Mouse (Mus musculus): ENCODE measurements around the gene Cpb2. TPM values are rescaled to one million over a fixed set of nuclear protein-coding genes. Genes with fewer than 3 reads are reported as not detected.

The Cpb2 gene
- not detected in 2 replicates for total RNA-seq (2012; rRNA removed)
- polyA plus RNA-seq (2012; ENCODE audit: insufficient read depth in 1 of 2, insufficient read length in 2 of 2, low read depth in 1 of 2, low replicate concordance in 2 of 2, missing spikeins in 1 of 2), result not detected

DNA sequence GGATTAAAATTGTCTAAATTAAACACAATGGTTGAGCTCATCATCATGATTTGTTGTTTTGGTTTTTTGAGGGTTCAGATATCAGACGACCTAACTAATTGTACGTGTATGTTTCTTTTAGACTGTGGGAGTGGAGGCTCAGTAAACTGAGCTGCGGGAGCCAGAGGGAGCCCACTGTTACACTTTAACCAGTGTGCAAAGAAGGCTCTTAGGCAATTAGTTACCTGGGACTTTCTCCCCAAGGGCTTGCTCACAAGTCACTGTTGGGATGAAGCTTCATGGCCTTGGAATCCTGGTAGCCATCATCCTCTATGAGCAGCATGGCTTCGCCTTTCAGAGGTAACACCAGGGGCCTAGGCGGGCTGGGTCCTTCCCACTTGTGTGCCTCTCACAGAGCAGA, at the start of gene Cpb2:
Gene Cpb2, plus strand, starts transcription at position 201 of the 400 bp plus-strand sequence.
- Histone ChIP-seq H3K4me1 (ENCODE audit: control insufficient read depth in 1 of 2, insufficient read depth in 2 of 2, low read length in 2 of 2) (peaks cover 6 to 13% of the 10 kb centered on the region in 2 experiments; a peak in 3 of 4 replicates), H3K79me2 (ENCODE audit: control insufficient read depth, insufficient read depth, low read length, poor library complexity) (no peaks in the 10 kb centered on the region), H3K9ac (ENCODE audit: control insufficient read depth, low read depth, low read length, poor library complexity, severe bottlenecking) (no peak within 1 kb of the TSS), H3K27me3 (ENCODE audit: control insufficient read depth in 1 of 2, insufficient read depth in 2 of 2, low read length in 2 of 2) (peaks cover 0 to 2% of the 10 kb centered on the region in 2 experiments; a peak in 1 of 4 replicates), H3K27ac (ENCODE audit: control insufficient read depth, low read depth, low read length) (no peak within 1 kb of the TSS), H3K4me3 (ENCODE audit: control insufficient read depth in 1 of 2, insufficient read depth in 1 of 2, low read depth in 2 of 2, low read length in 2 of 2) (no peak within 1 kb of the TSS), H3K9me3 (replicated peaks; ENCODE audit: insufficient read depth, low read length) (no peaks in the 10 kb centered on the region), H3K36me3 (ENCODE audit: control insufficient read depth in 1 of 2, insufficient read depth in 2 of 2, low read length in 2 of 2) (peaks cover 0 to 15% of the 10 kb centered on the region in 2 experiments; a peak in 2 of 4 replicates)
- DNase-seq (ENCODE audit: low read depth, low spot score), result no peak
- TF ChIP-seq ZMIZ1 (IDR thresholded peaks at IDR 0.05; ENCODE audit: low read depth, low read length) (no peak), RAD21 (IDR thresholded peaks at IDR 0.05; ENCODE audit: low read depth, low read length) (no peak), CHD1 (IDR thresholded peaks at IDR 0.05; ENCODE audit: low read depth, low read length) (no peak), EP300 (IDR thresholded peaks at IDR 0.05; ENCODE audit: low read depth in 1 of 2, low read length in 2 of 2) (no peak), MAX (IDR thresholded peaks at IDR 0.05; ENCODE audit: low read length) (no peak), E2F4 (IDR thresholded peaks at IDR 0.05; ENCODE audit: borderline replicate concordance, low read depth, low read length) (no peak), TBP (IDR thresholded peaks at IDR 0.05; ENCODE audit: low read depth, low read length) (no peak), ETS1 (IDR thresholded peaks at IDR 0.05; ENCODE audit: low read depth, low read length) (no peak), NRF1 (IDR thresholded peaks at IDR 0.05; ENCODE audit: insufficient read depth, low read depth, low read length, poor library complexity, severe bottlenecking) (no peak), GATA1 (IDR thresholded peaks at IDR 0.05; ENCODE audit: low read depth, low read length) (no peak), HCFC1 (IDR thresholded peaks at IDR 0.05; ENCODE audit: low read depth, low read length) (no peak), SIN3A (IDR thresholded peaks at IDR 0.05; ENCODE audit: low read length) (no peak), CTCF (IDR thresholded peaks at IDR 0.05 in 2 of 3, conservative IDR thresholded peaks at IDR 0.05 in 1 of 3; ENCODE audit: control insufficient read depth in 1 of 3, insufficient read depth in 1 of 3, low read depth in 2 of 3, low read length in 3 of 3, poor library complexity in 1 of 3, severe bottlenecking in 1 of 3) (no peak)

DNA sequence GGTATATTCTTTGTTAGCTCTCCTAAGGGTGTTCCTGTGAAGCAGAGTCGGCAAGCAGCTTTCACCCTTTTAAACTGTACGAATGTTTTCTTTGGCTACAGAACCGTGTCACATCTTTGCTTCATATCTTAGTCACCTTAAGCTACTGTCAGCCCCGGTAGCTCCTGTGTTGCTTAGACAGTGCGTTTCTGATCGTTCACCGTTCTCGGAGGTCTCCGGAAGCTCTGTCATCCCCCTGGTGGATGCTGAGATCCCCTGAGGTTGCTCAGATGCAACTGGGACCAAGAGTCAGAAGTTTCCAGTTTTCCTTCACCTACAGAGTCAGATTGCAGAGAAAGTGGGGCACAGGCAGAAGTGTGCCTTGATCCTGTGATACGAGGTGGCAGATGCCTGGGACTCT, 49.7 kb upstream of the Cpb2 start:
- Histone ChIP-seq H3K9ac (ENCODE audit: control insufficient read depth, low read depth, low read length, poor library complexity, severe bottlenecking) (no peak overlapping the region), H3K27me3 (ENCODE audit: control insufficient read depth in 1 of 2, insufficient read depth in 2 of 2, low read length in 2 of 2) (no peaks in the 10 kb centered on the region), H3K9me3 (replicated peaks; ENCODE audit: insufficient read depth, low read length) (no peaks in the 10 kb centered on the region), H3K4me1 (ENCODE audit: control insufficient read depth in 1 of 2, insufficient read depth in 2 of 2, low read length in 2 of 2) (peaks cover 3 to 5% of the 10 kb centered on the region in 2 experiments), H3K79me2 (ENCODE audit: control insufficient read depth, insufficient read depth, low read length, poor library complexity) (no peaks in the 10 kb centered on the region), H3K4me3 (ENCODE audit: control insufficient read depth in 1 of 2, insufficient read depth in 1 of 2, low read depth in 2 of 2, low read length in 2 of 2) (no peak overlapping the region), H3K27ac (ENCODE audit: control insufficient read depth, low read depth, low read length) (no peak overlapping the region), H3K36me3 (ENCODE audit: control insufficient read depth in 1 of 2, insufficient read depth in 2 of 2, low read length in 2 of 2) (peaks cover 0 to 6% of the 10 kb centered on the region in 2 experiments; a peak in 3 of 4 replicates)
- no peak for DNase-seq (ENCODE audit: low read depth, low spot score)
- TF ChIP-seq MYC (IDR thresholded peaks at IDR 0.05; ENCODE audit: low read depth, low read length) (no peak), MAZ (IDR thresholded peaks at IDR 0.05; ENCODE audit: low read depth, low read length) (no peak), ZNF384 (IDR thresholded peaks at IDR 0.05; ENCODE audit: low read depth, low read length) (no peak), NELFE (IDR thresholded peaks at IDR 0.05; ENCODE audit: low read depth, low read length) (no peak), RCOR1 (IDR thresholded peaks at IDR 0.05; ENCODE audit: low read depth, low read length) (no peak), KAT2A (conservative IDR thresholded peaks at IDR 0.05; ENCODE audit: low read depth, low read length) (no peak), ZC3H11A (IDR thresholded peaks at IDR 0.05; ENCODE audit: low read depth, low read length) (no peak), TBP (IDR thresholded peaks at IDR 0.05; ENCODE audit: low read depth, low read length) (no peak), RAD21 (IDR thresholded peaks at IDR 0.05; ENCODE audit: low read depth, low read length) (no peak), MEF2A (IDR thresholded peaks at IDR 0.05; ENCODE audit: extremely low read depth, insufficient replicate concordance, low read depth, low read length, poor library complexity, severe bottlenecking) (no peak), ZMIZ1 (IDR thresholded peaks at IDR 0.05; ENCODE audit: low read depth, low read length) (no peak), MAX (IDR thresholded peaks at IDR 0.05; ENCODE audit: low read length) (no peak), BHLHE40 (IDR thresholded peaks at IDR 0.05; ENCODE audit: borderline replicate concordance, low read depth, low read length) (no peak), POLR2AphosphoS5 (IDR thresholded peaks at IDR 0.05; ENCODE audit: borderline replicate concordance, low read depth, low read length) (no peak), MAFK (IDR thresholded peaks at IDR 0.05; ENCODE audit: borderline replicate concordance, low read depth, low read length) (no peak), MXI1 (IDR thresholded peaks at IDR 0.05; ENCODE audit: low read depth, low read length) (no peak)
